Mouse (Mus musculus) lung, embryonic 14.5 days (tissue): ENCODE data around the gene Olfr1058. TPM values are rescaled to one million over a fixed set of nuclear protein-coding genes. Genes with fewer than 3 reads are reported as not detected.
A peak's percentile ranks its signal among the peaks of the same experiment; 100 is the strongest.
"Not testable (repeated sequence)": the region's sequence is repeated elsewhere in the genome, so short reads cannot be mapped to it uniquely, and the experiment has no call there.

Experiments used
- ATAC-seq: fragments of 200-750 bp; cut with Nextera tagmentation; 2 replicates; pipeline ENCODE4 v1.8.0; 2017; ENCODE audit warnings: mild to moderate bottlenecking, moderate TSS enrichment, moderate library complexity; ENCODE audit not compliant: insufficient read depth
- DNase-seq: peaks from one replicate; pipeline ENCODE4 v3.0.0-alpha.2; 2015
- H3K27ac ChIP-seq: fragments of 300-500 bp; sonication (generic); 2 replicates; pipeline ENCODE4 v1.5.1; 2014; ENCODE audit warnings: low read depth, mild to moderate bottlenecking, moderate library complexity
- H3K27me3 ChIP-seq: fragments of 300-500 bp; sonication (generic); 2 replicates; pipeline ENCODE4 v1.6.1; 2014; ENCODE audit warnings: low read length, control low read depth; ENCODE audit not compliant: insufficient read depth
- H3K36me3 ChIP-seq: fragments of 300-500 bp; sonication (generic); 2 replicates; pipeline ENCODE4 v1.6.1; 2014; ENCODE audit warnings: control low read depth; ENCODE audit not compliant: insufficient read depth
- H3K4me1 ChIP-seq: fragments of 300-500 bp; sonication (generic); 2 replicates; pipeline ENCODE4 v1.6.1; 2014; ENCODE audit warnings: antibody characterized with exemption, control low read depth; ENCODE audit not compliant: insufficient read depth
- H3K4me2 ChIP-seq: fragments of 300-500 bp; sonication (generic); 2 replicates; pipeline ENCODE4 v1.6.1; 2014; ENCODE audit warnings: mild to moderate bottlenecking
- H3K4me3 ChIP-seq: fragments of 300-500 bp; sonication (generic); 2 replicates; pipeline ENCODE4 v1.5.1; 2014; ENCODE audit warnings: low read depth, low read length
- H3K9ac ChIP-seq: fragments of 300-500 bp; sonication (generic); 2 replicates; pipeline ENCODE4 v1.6.1; 2014
- H3K9me3 ChIP-seq: fragments of 300-500 bp; sonication (generic); 2 replicates; pipeline ENCODE4 v1.6.1; 2016; ENCODE audit warnings: low read depth, low read length, control low read depth
- CTCF ChIP-seq: IDR thresholded peaks from 2 replicates; pipeline ENCODE4 v1.5.1; 2016; ENCODE audit warnings: antibody characterized with exemption, low read depth
- WGBS: fragments of 180-500 bp; shearing (Covaris S2); extraction: QIAGEN DNeasy Blood & Tissue Kit; methylation state at CpG from one replicate; pipeline ENCODE4 v1.1.7; 2014; 5-methylcytosine and 5-hydroxymethylcytosine counted together
- polyA plus RNA-seq: library from polyadenylated mRNA; unstranded; fragments of >200 nt; fragmentation: Nextera tagmentation; extraction: Ambion mirVana; gene quantifications from 2 replicates; pipeline ENCODE4 v1.2.1, GENCODE M21; 2014

Gene Olfr1058
- polyA plus RNA-seq = not detected in 2 replicates

DNA sequence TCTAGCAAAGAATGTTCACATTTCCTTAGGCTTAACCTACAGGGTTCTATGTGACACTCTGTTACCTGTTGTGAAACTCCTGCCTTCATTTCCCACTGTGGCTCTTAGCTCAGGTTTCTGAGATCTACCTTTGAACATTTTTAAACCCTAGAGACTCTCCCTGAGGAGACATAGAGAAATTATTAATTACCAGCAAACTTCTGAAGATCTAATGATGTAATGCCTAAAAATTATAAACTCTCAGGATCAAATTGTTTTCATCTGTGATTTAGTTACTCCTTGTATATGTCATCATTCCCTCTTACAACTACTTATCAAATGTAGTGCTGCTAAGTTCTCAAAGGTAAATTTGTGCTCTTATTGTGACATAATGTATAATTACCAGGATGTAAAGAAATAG, at the start of gene Olfr1058:
TSS of gene Olfr1058 (minus strand) at position 101 of the 400 bp plus-strand sequence.
- not testable (repeated sequence) for H3K27ac ChIP-seq, H3K27me3 ChIP-seq, H3K4me1 ChIP-seq, H3K4me2 ChIP-seq, DNase-seq, H3K4me3 ChIP-seq, H3K9me3 ChIP-seq, H3K36me3 ChIP-seq, ATAC-seq, H3K9ac ChIP-seq

GRCm38 (mm10) chr2:86428511-86428910, 40.1 kb upstream of the Olfr1058 start:
- not testable (repeated sequence) for H3K4me3 ChIP-seq, H3K4me1 ChIP-seq, H3K9me3 ChIP-seq, DNase-seq, H3K4me2 ChIP-seq, H3K27me3 ChIP-seq, H3K27ac ChIP-seq, H3K9ac ChIP-seq, ATAC-seq, H3K36me3 ChIP-seq
- 90% methylated on average over 8 of the region's 8 CpGs for WGBS

GRCm38 (mm10) chr2:86426649-86427048, 38.3 kb upstream of the Olfr1058 start, which contains the start of gene Olfr1062:
Gene Olfr1062, minus strand, starts transcription at chr2:86426749.
- not testable (repeated sequence) for H3K4me3 ChIP-seq, H3K9ac ChIP-seq, H3K27ac ChIP-seq, ATAC-seq, H3K4me1 ChIP-seq, H3K9me3 ChIP-seq, DNase-seq, H3K4me2 ChIP-seq, H3K27me3 ChIP-seq, H3K36me3 ChIP-seq

DNA sequence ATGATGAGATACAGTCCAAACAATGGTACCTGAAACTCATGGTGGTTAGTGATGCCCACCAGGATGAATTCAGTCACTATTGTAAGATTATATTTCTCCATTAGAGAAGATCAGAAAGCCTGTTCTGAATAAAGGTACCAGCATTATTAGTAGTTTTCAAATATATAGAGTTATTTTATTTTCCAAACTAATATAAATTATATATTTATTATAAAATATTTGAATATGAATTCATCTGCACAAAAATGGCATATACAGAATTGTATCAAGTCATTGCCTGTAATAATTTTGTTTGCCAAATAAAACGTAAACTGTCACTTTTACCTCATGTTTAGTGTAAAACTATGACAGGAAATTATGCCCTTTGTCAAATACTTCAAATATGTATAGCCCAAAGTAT, 25.6 kb upstream of the Olfr1058 start, which contains the start of gene Olfr1061:
TSS of gene Olfr1061 (minus strand) at position 101 of the 400 bp plus-strand sequence.
- no peak for TF ChIP-seq CTCF
- Histone ChIP-seq H3K4me3 (no peak within 1 kb of the TSS), H3K9me3 (no peaks in the 10 kb centered on the region), H3K27me3 (no peaks in the 10 kb centered on the region), H3K9ac (no peak within 1 kb of the TSS), H3K36me3 (no peaks in the 10 kb centered on the region), H3K4me1 (no peaks in the 10 kb centered on the region), H3K27ac (no peak within 1 kb of the TSS), H3K4me2 (no peak within 1 kb of the TSS)
- 82% methylated on average over 1 of the region's 1 CpGs for WGBS
- DNase-seq (no peak), ATAC-seq (no peak)

- Histone ChIP-seq H3K9me3 (no peaks in the 10 kb centered on the region), H3K4me1 (no peaks in the 10 kb centered on the region), H3K27ac (no peak overlapping the region), H3K9ac (no peak overlapping the region), H3K4me2 (no peak overlapping the region), H3K4me3 (no peak overlapping the region), H3K36me3 (no peaks in the 10 kb centered on the region), H3K27me3 (no peaks in the 10 kb centered on the region)
- 84% methylated on average over 2 of the region's 2 CpGs for WGBS
- TF ChIP-seq CTCF = no peak
- DNase-seq (no peak), ATAC-seq (no peak)
Measured at GRCm38 (mm10) chr2:86395114-86395513, 6.8 kb upstream of the Olfr1058 start.

DNA sequence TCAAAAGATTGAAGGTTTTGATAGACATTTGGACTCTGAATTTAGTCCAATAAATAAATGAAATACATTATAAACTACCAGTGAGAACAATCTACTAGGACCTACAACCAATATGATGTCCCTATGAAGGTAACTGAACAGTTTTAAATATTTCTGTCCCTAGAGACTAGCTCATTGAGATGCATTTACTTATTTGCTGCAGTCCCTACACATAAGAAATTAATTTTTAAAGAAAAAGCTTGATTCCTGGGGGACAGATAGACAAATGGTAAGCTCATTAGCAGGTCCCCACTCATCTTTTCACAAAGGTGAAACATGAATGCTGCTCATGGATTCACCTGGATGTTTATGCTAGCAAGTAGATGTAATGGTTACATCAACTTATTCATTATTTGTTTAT, 10.1 kb downstream of the Olfr1058 start, which contains the start of gene Olfr1057:
TSS of gene Olfr1057 (minus strand) at position 101 of the 400 bp plus-strand sequence.
- no peak within 1 kb of the TSS for H3K27ac ChIP-seq
- ATAC-seq = no peak
- DNase-seq = no peak
- no peak within 1 kb of the TSS for H3K9ac ChIP-seq
- no peak within 1 kb of the TSS for H3K4me3 ChIP-seq
- H3K27me3 ChIP-seq = no peaks in the 10 kb centered on the region
- no peak for TF ChIP-seq CTCF
- no peaks in the 10 kb centered on the region for H3K9me3 ChIP-seq
- no peaks in the 10 kb centered on the region for H3K4me1 ChIP-seq
- H3K4me2 ChIP-seq = no peak within 1 kb of the TSS
- no peaks in the 10 kb centered on the region for H3K36me3 ChIP-seq

DNA sequence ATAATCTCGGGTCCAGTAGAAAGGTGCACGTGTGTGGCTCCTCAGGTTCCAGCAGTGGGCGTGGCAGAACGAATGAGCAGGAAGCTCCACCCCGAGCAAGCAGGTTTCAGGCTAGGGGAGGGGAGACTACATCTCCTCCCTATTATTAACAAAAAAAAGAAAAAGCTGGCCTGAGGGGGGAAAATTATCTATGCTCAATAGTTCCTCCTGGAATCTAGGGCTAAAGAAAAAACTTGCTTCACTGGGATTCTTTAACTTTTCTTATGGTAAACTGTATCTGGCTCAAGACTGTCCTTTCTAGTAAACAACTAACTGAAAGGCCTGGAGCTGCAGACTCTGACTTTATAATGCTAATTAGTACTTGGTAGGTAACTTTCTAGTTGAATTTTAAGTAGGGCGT, 22.0 kb downstream of the Olfr1058 start:
- not testable (repeated sequence) for H3K9me3 ChIP-seq, H3K36me3 ChIP-seq, H3K4me1 ChIP-seq, H3K27me3 ChIP-seq, DNase-seq, H3K9ac ChIP-seq, H3K27ac ChIP-seq, H3K4me2 ChIP-seq, ATAC-seq, H3K4me3 ChIP-seq
- no CpG with 5 or more reads among the region's 6 CpGs for WGBS

- no peak within 1 kb of the TSS for H3K4me2 ChIP-seq
- ATAC-seq (no peak), DNase-seq (no peak)
- no peak within 1 kb of the TSS for H3K4me3 ChIP-seq
- no peaks in the 10 kb centered on the region for H3K36me3 ChIP-seq
- no peak within 1 kb of the TSS for H3K27ac ChIP-seq
- H3K4me1 ChIP-seq = no peaks in the 10 kb centered on the region
- H3K9me3 ChIP-seq = no peaks in the 10 kb centered on the region
- H3K27me3 ChIP-seq = no peaks in the 10 kb centered on the region
- H3K9ac ChIP-seq = no peak within 1 kb of the TSS
- no peak for TF ChIP-seq CTCF
Measured at GRCm38 (mm10) chr2:86362369-86362768, 26.0 kb downstream of the Olfr1058 start, which contains the start of gene Olfr1056. Gene Olfr1056, minus strand, starts transcription at chr2:86362469.

- H3K4me3 ChIP-seq, ATAC-seq: not testable (repeated sequence)
- 85% methylated on average over 1 of the region's 1 CpGs for WGBS
Measured at GRCm38 (mm10) chr2:86351751-86352150, 36.6 kb downstream of the Olfr1058 start.

More at GRCm38 (mm10) chr2:86351751-86352150, 36.6 kb downstream of the Olfr1058 start:
- not testable (repeated sequence) for H3K4me1 ChIP-seq, H3K9ac ChIP-seq, H3K4me2 ChIP-seq, H3K36me3 ChIP-seq, H3K27me3 ChIP-seq, H3K9me3 ChIP-seq, H3K27ac ChIP-seq
- peak; percentile 1 for DNase-seq
